Mouse (Mus musculus): ENCODE results near the gene Slc22a1.

The Slc22a1 gene

GRCm38 (mm10) chr17:12631771-12632600 is 43.6 kb downstream of the Slc22a1 start:
- no peak for DNase-seq (ENCODE audit: low spot score)

GRCm38 (mm10) chr17:12630976-12631730 is 44.5 kb downstream of the Slc22a1 start:
- no peak for DNase-seq (ENCODE audit: low spot score)

GRCm38 (mm10) chr17:12627983-12628382 is 47.6 kb downstream of the Slc22a1 start:
- no peak for DNase-seq (ENCODE audit: low spot score)

GRCm38 (mm10) chr17:12619641-12620040 is 56.0 kb downstream of the Slc22a1 start:
- DNase-seq (ENCODE audit: low spot score), result no peak

GRCm38 (mm10) chr17:12615429-12615828 is 60.2 kb downstream of the Slc22a1 start:
- no peak for DNase-seq (ENCODE audit: low spot score)

GRCm38 (mm10) chr17:12614511-12615385 is 60.9 kb downstream of the Slc22a1 start:
- DNase-seq (ENCODE audit: low spot score), result no peak

GRCm38 (mm10) chr17:12607202-12607601 is 68.4 kb downstream of the Slc22a1 start:
- DNase-seq (ENCODE audit: low spot score), result no peak

- DNase-seq (ENCODE audit: low spot score), result no peak
Measured at GRCm38 (mm10) chr17:12606634-12607033, 69.0 kb downstream of the Slc22a1 start.
